Mouse (Mus musculus): ENCODE data around the gene Sirt2.
A peak's percentile ranks its signal among the peaks of the same experiment; 100 is the strongest.

The Sirt2 gene

DNA sequence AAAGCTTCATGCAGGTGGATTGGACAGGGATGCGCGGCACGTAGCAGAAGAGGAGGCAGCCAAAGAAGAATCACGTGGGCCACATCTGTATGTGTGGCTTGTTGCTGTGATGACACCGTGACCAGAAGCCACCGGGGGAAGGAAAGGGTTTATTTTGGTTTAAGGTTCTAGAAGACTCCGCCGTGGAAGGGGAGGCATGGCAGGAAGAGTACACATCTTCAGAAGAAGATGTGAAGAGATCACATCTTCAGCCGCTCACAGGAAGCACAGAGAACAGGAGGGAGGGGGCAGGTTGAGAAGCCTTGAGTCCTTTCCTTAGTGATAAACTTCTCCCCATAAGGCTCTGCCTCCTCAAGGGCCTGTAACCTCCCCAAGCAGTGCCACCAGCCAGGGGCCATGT, 33.5 kb downstream of the Sirt2 start:
- DNase-seq, result no peak

DNA sequence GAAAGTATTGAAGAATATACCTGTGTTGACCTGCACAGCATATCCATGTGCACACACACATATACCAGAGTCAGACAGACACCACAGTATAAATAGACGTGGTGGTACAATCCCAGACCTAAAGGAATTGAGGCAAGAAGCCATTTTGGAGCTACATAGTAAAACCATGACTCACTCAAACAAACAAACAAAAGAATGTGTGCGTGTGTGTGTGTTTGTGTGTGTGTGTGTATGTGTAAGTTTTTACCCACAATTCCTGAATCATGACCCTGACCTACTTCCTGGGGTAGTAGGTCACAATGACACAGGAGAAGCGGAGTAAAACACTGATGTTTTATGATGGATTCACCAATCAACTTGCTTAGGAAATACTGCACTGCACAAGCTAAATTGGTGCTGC, 34.9 kb downstream of the Sirt2 start:
- no peak for DNase-seq

DNA sequence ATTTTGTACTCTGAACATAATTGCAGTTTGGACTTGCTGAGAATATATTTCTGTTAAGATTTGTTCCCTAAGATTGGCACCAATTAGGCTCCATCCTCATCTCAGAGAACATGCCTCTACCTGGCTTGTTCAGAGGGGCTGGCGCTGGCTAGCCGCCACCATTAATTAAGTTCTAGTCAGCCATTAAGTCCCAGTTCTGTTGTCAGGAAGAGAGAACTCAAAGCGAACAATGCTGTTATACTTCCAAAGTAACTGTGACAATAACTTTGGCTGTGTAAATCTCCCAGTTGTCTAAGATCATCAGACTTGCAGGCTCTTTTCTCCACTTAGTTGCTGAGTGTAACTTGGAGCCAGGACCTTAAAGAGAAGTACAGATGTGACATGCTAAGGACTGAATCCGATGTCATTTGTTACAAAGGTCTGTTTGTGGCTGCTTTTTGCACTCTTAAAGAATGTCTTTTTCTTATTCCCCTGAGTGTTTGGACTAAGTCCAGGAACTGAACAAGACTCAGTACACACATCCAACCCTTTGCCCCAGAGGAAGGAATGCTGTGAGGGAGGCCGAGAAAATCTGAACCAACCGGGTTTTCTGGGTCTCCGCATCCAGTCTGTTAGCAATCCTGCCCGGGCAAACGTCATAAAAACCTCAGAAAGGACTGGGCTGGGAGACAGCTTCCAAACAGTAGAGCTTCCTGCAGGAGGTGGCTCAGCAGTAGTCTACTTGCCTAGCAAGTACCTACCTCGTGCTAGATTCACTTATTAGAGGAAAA, 35.6 kb downstream of the Sirt2 start:
- no peak for DNase-seq

DNA sequence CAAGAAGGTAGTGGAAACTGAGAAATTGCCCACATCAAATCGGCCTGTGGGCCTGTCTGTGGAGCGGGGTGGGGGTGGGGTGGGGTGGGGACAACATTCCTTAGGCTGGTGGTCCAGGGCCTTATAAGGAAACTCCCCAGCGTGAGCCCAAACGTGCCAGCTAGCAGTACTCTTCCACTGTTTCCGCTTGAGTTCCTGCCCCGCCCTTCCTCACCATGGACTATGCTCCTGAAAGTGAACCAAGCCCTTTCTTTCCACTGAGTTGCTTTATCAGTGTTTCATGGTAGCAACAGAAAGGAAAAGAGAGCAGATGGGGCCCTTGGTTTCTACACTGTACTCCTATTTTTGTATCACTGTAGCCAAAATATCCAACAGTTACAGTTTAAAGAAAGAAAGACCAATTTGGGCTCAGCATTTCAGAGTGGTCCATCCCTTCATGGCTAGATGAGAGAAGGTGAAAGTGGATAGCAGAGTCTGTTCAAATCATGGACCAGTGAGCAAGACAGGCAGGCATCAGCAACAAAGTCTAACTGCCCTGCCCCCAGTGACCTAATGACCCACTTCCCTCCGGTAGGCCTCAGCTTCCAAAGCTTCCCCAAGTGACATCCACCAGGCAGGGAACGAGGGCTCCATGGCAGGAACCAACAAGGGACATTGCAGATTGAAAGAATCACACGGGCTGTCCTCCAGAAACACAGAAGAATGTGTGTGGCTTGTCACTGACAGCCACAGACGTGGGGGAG, 36.5 kb downstream of the Sirt2 start:
- DNase-seq, result no peak

DNA sequence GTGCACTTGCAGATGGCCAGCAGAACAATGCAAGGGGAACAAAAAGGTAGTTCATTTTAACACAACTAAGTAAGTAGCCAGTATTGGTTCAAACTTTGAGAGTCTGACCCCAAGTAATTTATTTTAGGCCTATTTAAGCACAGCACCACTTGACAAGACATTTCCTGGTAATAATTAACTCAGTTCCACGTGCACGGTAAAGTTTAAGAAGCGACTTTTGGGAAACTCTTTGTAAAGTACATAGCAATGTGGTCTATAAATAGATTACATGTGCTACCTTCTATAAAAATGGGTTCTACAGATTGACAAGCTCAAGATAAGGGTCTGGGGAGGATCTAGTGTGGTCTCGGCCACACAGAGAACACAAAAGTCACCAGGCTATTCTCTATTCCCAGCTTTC, 37.2 kb downstream of the Sirt2 start:
- DNase-seq, result no peak

DNA sequence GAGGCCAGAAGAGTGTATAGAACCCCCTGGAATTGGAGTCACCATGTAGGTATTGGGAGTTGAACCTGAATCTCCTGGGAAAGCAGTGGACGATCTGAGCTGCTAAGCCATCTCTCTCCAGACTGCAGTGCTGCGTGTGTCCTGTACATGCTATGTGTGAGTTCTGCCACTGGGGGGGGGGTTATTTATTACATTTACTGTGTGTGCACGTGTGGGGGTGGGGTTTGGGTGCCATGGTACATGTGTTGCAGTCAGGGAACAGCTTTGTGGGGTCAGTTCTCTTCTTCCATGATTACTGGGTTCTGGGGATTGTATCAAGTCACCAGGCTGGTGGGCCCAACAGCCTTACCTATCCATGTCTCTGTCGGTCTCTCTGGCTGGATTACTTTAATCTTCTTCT, 40.3 kb downstream of the Sirt2 start:
- DNase-seq, result peak in 1 of 2 experiments; percentile 55

DNA sequence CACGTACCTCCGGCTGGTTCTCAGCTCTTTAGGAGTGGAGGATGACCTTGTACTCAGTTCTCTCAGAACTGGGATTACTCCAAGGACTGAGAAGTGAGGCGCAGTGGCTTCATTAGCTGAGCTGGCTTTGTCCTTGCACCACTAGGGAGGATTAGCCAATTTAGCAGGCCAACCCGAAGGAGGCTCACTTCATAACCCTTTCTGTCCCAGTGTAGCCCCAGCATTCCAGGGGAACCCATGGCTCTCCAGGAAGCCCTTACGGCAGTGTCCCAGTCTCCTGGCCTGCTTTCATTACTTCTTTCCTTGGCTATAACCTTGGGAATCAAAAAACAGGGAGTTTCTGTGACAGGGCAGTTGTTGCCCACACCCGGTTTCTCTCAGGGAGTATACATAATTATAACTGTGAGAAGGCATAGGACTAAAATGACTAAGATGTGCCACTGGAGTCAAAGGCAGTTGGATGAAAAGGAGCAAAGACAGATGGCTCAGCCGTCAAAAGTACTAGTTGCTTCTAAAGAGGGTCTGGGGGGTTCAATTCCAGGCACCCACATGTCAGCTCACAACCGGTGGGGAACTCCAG, 41.2 kb downstream of the Sirt2 start:
- DNase-seq, result no peak

DNA sequence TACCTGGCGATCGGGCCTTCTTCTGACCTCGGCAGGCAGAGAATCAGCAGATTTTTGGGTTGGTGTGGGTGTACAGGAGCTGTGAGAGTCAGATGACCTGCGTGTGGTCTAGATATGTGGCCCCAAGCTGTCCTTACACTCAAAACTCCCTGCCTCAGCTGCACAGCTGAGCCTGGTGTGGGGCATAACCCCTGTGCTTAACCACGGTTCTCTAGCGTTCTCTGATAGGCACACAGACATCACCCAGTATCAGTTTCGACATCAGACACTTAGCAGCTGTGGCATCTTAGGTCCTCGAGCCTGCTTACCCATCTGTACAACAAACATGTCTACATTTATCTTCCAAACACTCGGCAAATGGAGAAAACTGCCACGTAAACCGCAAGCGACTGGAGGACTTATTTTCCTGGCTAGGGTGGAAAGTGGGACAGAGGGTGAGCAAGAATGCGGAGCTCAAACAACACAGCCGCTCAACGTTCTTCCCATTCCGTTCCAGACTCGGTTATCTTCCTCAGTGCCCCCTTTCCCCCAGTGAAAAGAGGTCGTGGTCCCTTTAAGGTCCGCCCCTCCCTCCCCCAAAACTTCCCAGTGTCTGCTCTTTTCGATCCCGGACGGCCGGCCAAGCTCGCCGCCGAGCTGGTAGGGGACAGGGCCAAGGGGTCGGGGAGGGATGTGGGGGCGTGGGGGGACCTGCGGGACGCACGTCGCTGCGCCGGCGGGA, 41.8 kb downstream of the Sirt2 start, which contains the start of gene Hnrnpl:
Hnrnpl (plus strand) TSS at position 321 of the 721 bp plus-strand sequence.
- no peak for DNase-seq

DNA sequence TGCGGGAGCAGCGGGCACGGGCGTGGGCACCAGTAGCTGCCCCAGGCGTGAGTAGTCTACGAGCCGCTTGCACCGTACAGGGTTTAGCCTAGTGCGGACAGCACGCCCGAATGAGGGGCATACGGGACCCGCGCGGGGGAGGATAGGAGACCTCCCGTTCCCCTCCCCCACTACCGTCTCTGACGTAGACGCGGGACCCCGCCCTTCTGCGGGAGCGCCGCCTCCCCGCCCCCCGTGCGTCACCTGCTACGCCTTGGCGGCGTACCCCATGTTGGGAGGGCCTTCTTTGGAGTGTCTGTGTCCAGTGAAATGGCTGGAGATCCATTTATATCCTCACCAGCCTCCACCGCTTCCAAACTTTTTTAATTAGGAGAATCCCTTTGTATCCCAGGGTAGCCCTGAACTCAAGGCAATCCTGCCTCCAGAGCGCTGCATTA, 42.4 kb downstream of the Sirt2 start:
- peak; percentile 98 to 99 for DNase-seq

DNA sequence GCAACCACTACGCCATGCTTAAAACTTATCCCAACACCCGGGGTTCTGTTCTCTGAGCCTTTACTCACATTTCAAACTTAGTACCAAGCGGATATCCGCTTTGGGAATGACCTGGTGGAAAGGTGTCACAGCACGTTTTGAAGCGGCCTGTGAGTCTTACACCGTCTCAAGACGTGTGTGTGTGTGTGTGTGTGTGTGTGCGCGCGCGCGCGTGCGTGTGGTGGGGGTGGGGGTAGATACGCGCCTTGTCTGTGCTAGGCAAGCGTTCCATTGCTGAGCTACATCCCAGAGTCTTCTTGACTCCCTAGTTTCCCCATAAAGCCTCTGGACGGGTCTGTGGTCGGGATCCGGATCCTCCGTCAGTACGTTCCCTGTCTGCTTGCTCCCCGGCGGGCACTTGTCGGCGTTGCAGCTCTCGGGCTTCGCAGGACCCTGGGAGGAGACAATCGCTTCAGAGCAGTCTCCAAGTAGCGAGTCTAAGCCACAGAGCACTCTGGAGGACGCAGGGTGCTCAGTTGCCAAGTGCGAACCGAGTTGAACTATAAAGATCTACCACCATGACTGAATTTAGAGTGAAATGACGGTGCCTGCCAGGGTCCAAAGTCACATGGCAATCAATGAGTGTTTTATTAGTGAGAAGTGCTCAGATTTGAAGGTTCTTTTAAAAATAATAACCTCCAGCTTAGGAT, 43.0 kb downstream of the Sirt2 start:
- peak; percentile 75 to 83 for DNase-seq

DNA sequence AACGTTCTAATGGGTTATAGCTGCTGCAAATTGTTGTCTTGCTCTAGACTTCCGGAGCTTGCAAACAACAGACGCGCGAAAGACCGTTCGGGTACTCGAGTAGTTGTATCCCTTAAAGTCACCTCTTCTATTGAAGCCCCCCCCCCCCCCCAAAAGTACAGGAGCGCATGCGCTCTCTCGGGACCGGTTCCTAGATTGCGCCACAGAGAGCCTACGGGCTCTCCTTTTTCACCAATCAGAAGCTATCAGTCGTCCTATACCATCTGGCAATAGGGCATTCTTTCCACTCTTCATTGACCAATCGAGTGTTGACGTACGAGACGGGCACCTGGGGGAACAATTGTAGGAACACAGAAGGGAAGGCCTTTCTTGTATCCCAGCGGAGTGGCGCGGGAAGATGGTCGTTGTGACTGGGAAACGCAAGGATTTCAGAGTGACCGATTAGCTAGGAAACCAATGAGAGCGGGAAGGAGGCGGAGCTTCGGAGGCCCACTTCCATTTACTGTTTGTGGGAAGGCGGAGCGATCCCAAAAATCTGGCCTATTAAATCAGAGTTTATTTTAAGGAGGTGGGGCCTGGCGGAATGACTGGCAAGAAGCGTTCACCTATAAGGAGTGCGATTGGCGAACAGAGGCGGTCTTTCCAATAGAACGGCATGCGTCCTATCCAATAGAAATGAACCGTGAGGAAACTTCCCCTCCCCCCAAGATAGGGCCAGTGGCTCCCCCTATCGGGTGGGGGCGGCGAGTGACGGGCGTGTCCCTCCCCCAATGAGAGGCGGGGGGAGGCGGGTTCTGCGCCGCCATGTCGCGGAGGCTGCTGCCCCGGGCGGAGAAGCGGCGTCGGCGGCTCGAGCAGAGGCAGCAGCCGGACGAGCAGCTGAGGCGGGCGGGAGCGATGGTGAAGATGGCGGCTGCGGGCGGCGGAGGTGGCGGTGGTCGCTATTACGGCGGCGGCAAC, 43.9 kb downstream of the Sirt2 start:
- DNase-seq, result peak; percentile 99

DNA sequence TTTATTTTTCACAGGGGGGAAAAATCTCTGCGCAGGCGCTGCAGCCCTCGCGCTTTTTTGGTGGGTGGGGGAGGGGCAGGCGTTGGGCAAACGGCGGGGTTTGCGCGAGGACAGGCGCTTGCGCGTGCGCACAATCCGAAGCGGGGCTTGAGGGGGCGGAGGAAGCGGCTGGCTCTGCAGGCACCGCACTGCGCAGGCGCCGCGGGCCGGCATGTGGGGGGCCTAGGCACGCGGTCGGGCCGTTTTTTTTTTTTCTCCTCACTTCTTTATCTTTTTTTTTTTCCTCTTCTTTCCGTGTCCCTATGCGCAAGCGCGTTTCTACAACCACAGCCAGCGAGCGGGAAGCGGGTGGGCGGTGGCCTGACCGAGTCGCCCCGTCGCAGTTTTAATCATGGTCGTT, 44.7 kb downstream of the Sirt2 start:
- DNase-seq, result peak; percentile 96 to 99

DNA sequence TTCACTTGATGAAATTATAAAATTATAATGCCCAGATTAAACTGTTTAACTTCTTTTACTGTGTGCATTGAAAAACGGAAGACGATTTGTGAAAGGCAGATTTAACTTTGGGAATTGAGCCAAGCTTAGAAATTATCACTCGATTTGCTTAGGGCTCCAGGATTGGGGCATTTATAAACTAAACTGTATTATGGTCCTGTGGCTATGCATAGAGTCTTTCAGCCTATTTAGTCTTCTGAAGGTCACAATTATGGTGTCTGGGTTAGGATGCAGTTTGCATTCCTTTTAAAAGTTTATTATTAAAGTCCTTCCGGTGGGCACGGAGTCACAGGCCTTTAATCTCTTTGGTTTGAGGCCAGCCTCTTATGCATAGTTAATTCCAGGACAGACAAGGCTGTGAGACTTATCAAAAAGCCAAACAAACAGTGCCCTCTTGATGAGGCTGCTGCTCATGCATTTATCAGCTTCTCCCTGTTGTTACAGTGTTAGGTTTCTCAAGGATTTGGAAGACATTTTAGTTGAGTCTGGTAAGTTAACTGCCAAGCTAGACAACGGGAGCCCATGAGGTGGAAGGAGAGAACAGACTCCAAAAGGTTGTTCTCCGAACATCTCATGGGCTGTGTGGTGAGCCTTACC, 45.2 kb downstream of the Sirt2 start:
- DNase-seq, result no peak

DNA sequence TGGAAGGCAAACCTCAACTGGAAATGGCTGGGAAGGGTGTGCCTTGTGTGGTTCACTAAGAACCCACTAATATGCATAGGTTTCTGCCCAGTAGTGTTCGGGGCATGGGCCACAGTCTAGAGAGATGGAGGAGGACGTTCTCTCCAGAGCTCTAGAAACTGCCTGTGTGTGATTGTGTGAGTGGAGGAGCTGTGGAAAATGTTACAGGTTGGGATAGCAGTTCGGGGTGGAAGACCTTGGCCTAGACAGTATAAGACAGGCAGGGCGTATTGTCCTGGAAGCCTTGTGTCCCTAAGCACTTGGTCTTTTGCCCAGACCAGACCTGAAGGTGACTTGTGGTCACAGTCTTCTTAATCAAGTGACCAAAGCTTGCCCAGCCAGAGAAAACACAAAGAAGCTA, 45.9 kb downstream of the Sirt2 start:
- no peak for DNase-seq

DNA sequence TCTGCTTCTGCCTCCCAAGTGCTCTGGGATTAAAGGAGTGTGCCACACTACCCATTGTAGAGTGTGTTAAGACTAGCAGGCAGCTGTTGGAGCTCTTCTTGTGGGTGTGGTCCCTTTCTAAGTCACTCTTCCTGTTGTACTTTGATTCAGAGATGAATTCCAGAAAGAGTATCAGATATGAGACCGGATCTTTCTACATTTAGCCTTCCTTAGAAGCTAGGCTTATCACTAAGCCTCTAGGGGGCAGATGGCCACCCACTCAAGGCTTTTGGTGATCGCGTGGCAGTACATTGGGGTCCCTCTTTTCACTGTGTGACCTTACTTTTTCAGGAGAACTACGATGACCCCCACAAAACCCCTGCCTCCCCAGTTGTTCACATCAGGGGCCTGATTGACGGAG, 46.4 kb downstream of the Sirt2 start:
- DNase-seq, result no peak

DNA sequence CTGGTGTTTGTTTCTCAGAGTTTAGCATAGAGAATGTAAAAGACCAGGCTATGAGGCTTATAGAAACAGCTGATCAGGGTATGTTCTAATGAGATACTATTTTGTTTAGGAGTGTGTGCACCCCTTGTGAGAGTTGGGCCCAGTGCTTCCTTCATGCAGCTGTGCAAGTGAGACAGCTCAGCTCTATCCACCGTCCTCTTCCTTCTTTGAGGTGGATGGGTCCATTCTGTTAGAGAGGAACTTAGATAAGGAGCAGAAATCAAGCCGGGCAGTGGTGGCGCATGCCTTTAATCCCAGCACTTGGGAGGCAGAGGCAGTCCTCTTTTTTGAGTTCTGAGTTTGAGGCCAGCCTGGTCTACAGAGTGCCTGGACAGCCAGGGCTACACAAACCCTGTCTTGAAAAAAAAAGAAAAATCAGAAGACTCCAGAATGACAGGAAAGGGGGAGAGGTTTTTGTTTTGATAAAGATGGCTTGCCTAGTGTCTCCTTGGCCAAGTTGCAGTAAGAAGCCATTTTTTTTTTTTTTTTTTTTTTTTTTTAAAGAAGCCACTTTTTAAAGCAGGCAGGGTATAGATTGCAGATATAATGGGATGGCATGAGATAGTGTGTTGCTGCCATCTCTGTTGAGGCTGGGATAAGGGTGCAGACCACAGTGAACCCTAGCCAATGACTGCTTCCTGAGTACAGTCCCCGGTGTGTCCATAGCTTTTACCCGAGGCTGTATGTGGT, 47.9 kb downstream of the Sirt2 start:
- DNase-seq, result no peak

DNA sequence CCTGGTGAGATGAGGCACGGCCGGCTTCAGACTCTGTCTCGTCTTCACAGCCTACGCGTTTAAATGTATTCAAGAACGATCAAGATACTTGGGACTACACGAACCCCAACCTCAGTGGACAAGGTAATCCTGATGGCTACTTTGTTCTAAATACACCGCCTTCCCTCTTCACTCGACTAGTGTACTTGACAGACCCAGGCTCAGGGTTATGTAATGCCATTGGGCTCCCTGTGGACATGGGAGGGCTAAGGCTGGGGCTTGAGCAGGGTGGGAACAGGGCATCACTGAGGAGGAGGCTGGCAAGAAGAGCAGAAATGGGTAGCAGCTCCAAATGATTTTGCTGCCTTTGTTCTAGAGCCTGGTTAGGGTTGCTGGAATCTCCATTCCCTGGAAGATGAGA, 48.7 kb downstream of the Sirt2 start:
- DNase-seq, result no peak

DNA sequence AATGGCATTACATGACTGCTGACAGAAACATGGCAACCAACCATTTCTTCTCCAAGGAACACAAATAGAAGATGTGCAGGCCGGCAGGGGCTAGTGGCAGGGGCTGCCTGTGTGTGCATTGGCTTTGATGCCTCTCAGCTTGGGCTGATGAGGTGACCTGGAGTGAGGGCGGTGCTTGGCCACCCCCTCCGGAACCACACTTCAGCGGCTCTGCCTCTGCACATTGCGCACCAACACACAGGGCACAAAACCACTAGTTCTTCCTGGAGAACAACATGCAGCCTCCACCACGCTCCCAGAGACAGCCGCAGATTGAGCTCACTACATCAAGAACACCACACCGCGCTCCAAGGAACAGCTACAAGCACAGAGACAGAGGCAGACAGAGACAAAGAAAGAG, 49.7 kb downstream of the Sirt2 start:
- no peak for DNase-seq

DNA sequence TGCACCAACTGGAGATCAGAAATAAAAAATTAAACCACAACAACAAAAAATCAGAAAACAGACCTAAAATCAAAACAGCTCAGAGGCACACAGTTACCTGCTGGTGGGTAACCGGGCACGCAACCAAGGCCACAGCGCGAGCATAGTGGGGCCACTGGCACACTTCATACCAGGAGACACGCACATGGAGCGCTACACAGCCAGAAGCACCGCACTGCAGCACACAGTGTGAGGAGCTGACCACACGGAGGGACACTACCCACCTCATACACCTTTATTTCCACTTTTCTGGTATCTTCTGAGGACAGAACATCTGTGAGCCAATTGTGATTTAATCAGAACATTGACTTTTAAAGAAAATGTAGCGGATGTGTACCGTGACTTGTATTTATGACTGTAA, 50.4 kb downstream of the Sirt2 start:
- no peak for DNase-seq

DNA sequence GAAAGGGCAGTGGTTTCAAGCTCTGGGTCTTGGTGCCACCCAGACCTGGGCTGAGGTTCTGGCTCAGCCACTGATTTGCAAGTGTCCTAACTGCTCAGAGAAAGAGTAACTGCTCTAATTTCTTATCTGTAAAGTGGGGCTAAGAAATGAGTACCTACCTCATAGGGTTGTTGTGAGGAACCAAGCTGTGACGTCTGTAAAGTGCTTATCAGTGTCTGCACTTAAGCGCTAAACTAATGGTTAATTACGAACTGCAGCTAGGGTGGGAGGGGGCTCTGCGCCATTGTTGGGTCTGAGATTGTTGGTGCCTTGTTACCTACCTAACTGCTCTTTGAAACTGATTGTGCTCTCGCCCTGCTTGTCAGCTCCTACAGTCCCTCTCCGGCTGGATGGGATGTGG, 51.0 kb downstream of the Sirt2 start:
- DNase-seq, result no peak

All from cerebellum, postnatal 14 days (tissue).